ENCODE assay signal across 14 mouse cellular contexts in genomic region chr15:103171276-103171675, GRCm38 (mm10). TPM values are rescaled to one million over a fixed set of nuclear protein-coding genes. Genes with fewer than 3 reads are reported as not detected.
A peak's percentile ranks its signal among the peaks of the same experiment; 100 is the strongest.
DNase-seq lines count a peak whose midpoint lies in the region; ATAC-seq and TF ChIP-seq lines count a peak whose summit lies in the region.
"Had no signal": no experiment of that assay in that cellular context is flagged by ENCODE, and none has a peak within 500 bp of the region (broad histone marks: within the 10 kb centered on the region; RNA-seq: fewer than 3 reads in every experiment).

No protein-coding gene starts in this region.

- H3K9ac ChIP-seq in intestine, postnatal 0 days (ENCODE audit: low read depth, low read length) = no peak overlapping the region
- H3K9ac ChIP-seq: liver, embryonic 13.5 days had no signal

- 0 out of 2 replicates have a peak overlapping the region, but pooled peaks have one; percentile 17 for H3K4me2 ChIP-seq in intestine, postnatal 0 days (replicated peaks; ENCODE audit: low read depth)
- H3K4me2 ChIP-seq: liver, embryonic 13.5 days had no signal

- no peaks in the 10 kb centered on the region for H3K36me3 ChIP-seq in intestine, postnatal 0 days (ENCODE audit: control insufficient read depth, insufficient read depth)
- H3K36me3 ChIP-seq: forebrain, embryonic 10.5 days; liver, embryonic 13.5 days had no signal

- H3K4me1 ChIP-seq in intestine, postnatal 0 days (replicated peaks; ENCODE audit: control insufficient read depth, insufficient read depth, low read length) = peaks cover 3% of the 10 kb centered on the region; the same call in 1 of the 2 replicates

- H3K27ac ChIP-seq in intestine, postnatal 0 days (ENCODE audit: low read depth, low read length) = no peak overlapping the region
- H3K27ac ChIP-seq in left cerebral cortex, adult 2 months = no peak overlapping the region
- H3K27ac ChIP-seq: forebrain, embryonic 10.5 days; liver, embryonic 13.5 days had no signal

- H3K27me3 ChIP-seq in intestine, postnatal 0 days (replicated peaks; ENCODE audit: control insufficient read depth, insufficient read depth, low read length) = peaks cover 95% of the 10 kb centered on the region
- H3K27me3 ChIP-seq: Patski had no signal

- 22% methylated on average over 8 of the region's 8 CpGs for WGBS in intestine, postnatal 0 days

- no peaks in the 10 kb centered on the region for H3K9me3 ChIP-seq in intestine, postnatal 0 days (ENCODE audit: control insufficient read depth)
- H3K9me3 ChIP-seq: forebrain, embryonic 10.5 days; liver, embryonic 13.5 days had no signal

- intact Hi-C loops in left cerebral cortex, adult 2 months (cut with DNase I) = no loop called here
- intact Hi-C loops in left cerebral cortex, postnatal 10 days (cut with DNase I) = loop anchor here (5.0 kb wide), 1 partner anchor 474 kb away; no protein-coding TSS in a partner anchor

- peak; percentile 64 for DNase-seq in embryo, embryonic 11 days
- no peak for DNase-seq in embryo, embryonic 9.5 days (ENCODE audit: extremely low spot score)
- peak; percentile 61 for DNase-seq in NIH3T3 (ENCODE audit: low read depth)
- DNase-seq in kidney, postnatal 4 days = peak; percentile 89 to 92
- DNase-seq in left cerebral cortex, adult 2 months (ENCODE audit: extremely low spot score in 1 of 2, low spot score in 2 of 2) = no peak
- DNase-seq in right cerebral cortex, postnatal 36 days (ENCODE audit: low spot score in 2 of 2) = no peak
- no peak for DNase-seq in left cerebral cortex, postnatal 10 days (ENCODE audit: extremely low spot score in 1 of 2, low spot score in 2 of 2)
- DNase-seq: heart, postnatal 4 days; layer of hippocampus, adult 9-11 months; liver, embryonic 13.5 days had no signal

- ATAC-seq in intestine, postnatal 0 days = no peak
- ATAC-seq: Patski had no signal

- H3K4me3 ChIP-seq in intestine, postnatal 0 days (ENCODE audit: low read depth, low read length) = no peak overlapping the region
- H3K4me3 ChIP-seq in left cerebral cortex, adult 2 months = no peak overlapping the region
- H3K4me3 ChIP-seq: forebrain, embryonic 10.5 days; liver, embryonic 13.5 days; megakaryocyte, embryonic 14.5 days had no signal

- TF ChIP-seq CTCF in intestine, postnatal 0 days (IDR thresholded peaks at IDR 0.05; ENCODE audit: low read depth) = no peak
- TF ChIP-seq CTCF in left cerebral cortex, adult 2 months (IDR thresholded peaks at IDR 0.05) = no peak

RNA-seq across cellular contexts. Expression of gene Smug1, which starts 4.4 kb away (rescaled TPM):
- polyA plus RNA-seq in intestine, postnatal 0 days (2015; fragmentation: Nextera tagmentation; extraction: Ambion mirVana) = 8.6 and 9.2 TPM in 2 replicates
- total RNA-seq in left cerebral cortex, adult 2 months (2021) = 10 to 100 TPM; 20.7 to 23.2 TPM
- total RNA-seq in left cerebral cortex, postnatal 10 days (2021) = 10 to 100 TPM; 17.5 to 18.2 TPM

Comparison
In these comparisons a context has a peak if more than half of its experiments do, and no peak if none do; other contexts are left out.
1. DNase-seq: peak in embryo, embryonic 11 days (single experiment), NIH3T3 (single experiment) and kidney, postnatal 4 days (2 of 2); none in embryo, embryonic 9.5 days (single experiment), left cerebral cortex, adult 2 months (0 of 2), right cerebral cortex, postnatal 36 days (0 of 2) and left cerebral cortex, postnatal 10 days (0 of 2).